Mouse (Mus musculus) Patski (cell line): ENCODE data around the gene Runx3. TPM values are rescaled to one million over a fixed set of nuclear protein-coding genes. Genes with fewer than 3 reads are reported as not detected.

Experiments used
- ATAC-seq: fragments of 100-300 bp; one replicate; pipeline ENCODE4 v1.8.0; 2021
- CTCF ChIA-PET: fragments of 350-600 bp; sonication (Branson Sonifier 250); formaldehyde crosslinking; loops from one replicate; lab custom pipeline; 2022; ENCODE audit warnings: inconsistent platforms; lab: Charles Lee
- POLR2A ChIA-PET: fragments of 350-600 bp; sonication (Branson Sonifier 250); formaldehyde crosslinking; loops from one replicate; lab custom pipeline; 2022; ENCODE audit warnings: antibody characterized with exemption, inconsistent platforms; lab: Charles Lee
- DNase-seq: peaks from one replicate; pipeline ENCODE4 v3.0.0-alpha.2; 2011; ENCODE audit warnings: low read depth, low spot score
- H3K27me3 ChIP-seq: fragments of 371-371 bp; one replicate; pipeline ENCODE4 v1.5.1; 2021
- CTCF ChIP-seq: fragments of 100-300 bp; IDR thresholded peaks from one replicate; pipeline ENCODE4 v1.5.1; 2021
- in situ Hi-C: fragments of 300-500 bp; cut with MboI; formaldehyde crosslinking; loops from 3 replicates; pipeline ENCODE4 v1.11.1; 2018; ENCODE audit warnings: low pct_unique_long_range_greater_than_20kb, mixed read lengths
- polyA plus RNA-seq: library from polyadenylated mRNA; unstranded; gene quantifications from one replicate; pipeline ENCODE4 v1.2.3, GENCODE M21; 2021

Gene Runx3
- polyA plus RNA-seq, 1 experiment from 2014 or later = 8.9 TPM

DNA sequence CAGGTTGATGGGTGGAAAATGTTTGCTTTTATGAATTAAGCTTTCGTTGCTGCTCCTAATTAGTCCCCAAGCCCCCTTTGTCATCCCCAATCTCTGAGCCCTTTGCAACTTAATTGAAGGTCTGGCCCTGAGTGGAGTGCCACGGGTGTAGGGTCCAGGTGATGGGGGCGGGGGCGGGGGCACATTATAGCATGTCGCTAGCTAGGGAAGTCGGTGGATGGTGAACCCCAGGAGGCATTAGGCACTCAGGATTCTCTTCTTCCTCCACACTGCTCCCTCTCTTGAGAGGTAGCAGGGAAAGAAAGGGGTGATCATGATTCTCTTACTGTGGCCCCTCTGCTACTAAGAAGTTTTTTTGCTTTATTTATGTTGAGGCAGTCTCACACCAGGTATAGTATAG lies 36.1 kb downstream of the Runx3 start:
- in situ Hi-C loops = loop anchor here (5.0 kb wide), 1 partner anchor 161 kb away; no protein-coding TSS in a partner anchor
- ChIA-PET POLR2A (interaction anchor here (1.6 kb wide), 1 partner anchor 24 kb away, joined by 4 read pairs; no protein-coding TSS in a partner anchor), CTCF (no interaction called here)
- no peak for DNase-seq
- TF ChIP-seq CTCF = no peak
- no peak for ATAC-seq
- H3K27me3 ChIP-seq = no peaks in the 10 kb centered on the region

DNA sequence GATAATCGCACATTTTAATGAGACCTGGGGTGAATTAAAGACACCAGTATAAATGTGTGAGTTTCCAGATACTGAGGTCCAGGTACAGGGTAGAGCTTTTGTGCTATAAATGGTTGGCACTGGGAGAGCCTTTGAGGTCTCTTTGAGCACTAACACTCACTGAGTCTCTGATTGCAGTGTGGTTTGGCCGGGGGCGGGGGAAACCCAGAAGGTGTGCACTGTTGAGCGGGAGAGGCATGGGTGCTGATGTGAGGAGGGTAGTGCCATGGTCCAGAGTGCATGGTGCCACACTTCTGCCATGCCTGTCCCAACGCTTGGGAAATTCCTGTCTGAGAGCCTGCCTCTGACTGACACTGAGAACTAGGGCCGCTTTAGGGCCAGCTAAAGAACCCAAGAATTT lies 36.9 kb downstream of the Runx3 start:
- ATAC-seq (no peak), DNase-seq (no peak)
- H3K27me3 ChIP-seq = no peaks in the 10 kb centered on the region
- ChIA-PET CTCF (no interaction called here), POLR2A (interaction anchor here (1.6 kb wide), 1 partner anchor 23 kb away, joined by 4 read pairs; no protein-coding TSS in a partner anchor)
- in situ Hi-C loops = loop anchor here (5.0 kb wide), 1 partner anchor 160 kb away; no protein-coding TSS in a partner anchor
- TF ChIP-seq CTCF = no peak

DNA sequence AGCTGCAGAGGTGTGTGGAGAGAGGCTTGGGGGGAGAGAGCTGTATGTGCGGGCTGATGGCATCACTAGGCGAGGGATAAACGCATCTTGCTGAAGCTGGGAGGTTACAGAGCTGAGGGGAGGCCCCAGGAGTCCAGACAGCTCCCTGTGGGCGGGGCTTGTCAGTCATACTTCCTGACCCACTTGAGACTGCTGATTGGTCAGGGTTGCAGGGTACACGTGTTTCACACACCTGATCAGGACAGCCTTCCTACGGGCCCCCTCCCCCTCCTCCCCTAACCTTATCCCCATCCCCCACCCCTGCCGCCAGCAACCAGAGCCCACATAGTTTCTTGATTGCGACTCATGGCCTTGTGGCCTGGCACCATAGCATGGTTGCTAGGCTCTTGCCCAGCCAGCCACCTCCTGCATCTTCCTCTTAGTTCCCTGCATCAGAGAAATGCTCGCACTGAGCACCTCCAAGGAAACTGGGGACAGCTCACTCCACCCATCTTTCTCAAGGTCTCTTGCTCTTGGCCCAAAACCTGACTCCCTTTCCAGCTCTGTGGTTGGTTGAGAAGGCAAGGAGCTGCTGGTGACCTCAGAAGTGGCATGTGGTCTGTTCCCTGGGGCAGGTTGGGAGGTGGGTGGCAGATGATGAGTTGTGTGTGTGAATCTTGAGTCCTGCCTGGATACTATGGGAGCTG lies 38.4 kb downstream of the Runx3 start:
- ATAC-seq (no peak), DNase-seq (no peak)
- POLR2A ChIA-PET = no interaction called here
- TF ChIP-seq CTCF = no peak
- in situ Hi-C loops = loop anchor here (5.0 kb wide), 1 partner anchor 158 kb away; no protein-coding TSS in a partner anchor
- CTCF ChIA-PET = no interaction called here
- H3K27me3 ChIP-seq = no peaks in the 10 kb centered on the region

- no peak for DNase-seq
- H3K27me3 ChIP-seq = no peaks in the 10 kb centered on the region
- TF ChIP-seq CTCF = no peak
- ChIA-PET CTCF (no interaction called here), POLR2A (interaction anchor here (0.6 kb wide), 1 partner anchor 228 kb away, joined by 3 read pairs; no protein-coding TSS in a partner anchor)
- in situ Hi-C loops = loop anchor here (5.0 kb wide), 1 partner anchor 158 kb away; no protein-coding TSS in a partner anchor
- ATAC-seq = no peak
These were observed 39.2 kb downstream of the Runx3 start for GRCm38 (mm10) chr4:135159663-135160062.

DNA sequence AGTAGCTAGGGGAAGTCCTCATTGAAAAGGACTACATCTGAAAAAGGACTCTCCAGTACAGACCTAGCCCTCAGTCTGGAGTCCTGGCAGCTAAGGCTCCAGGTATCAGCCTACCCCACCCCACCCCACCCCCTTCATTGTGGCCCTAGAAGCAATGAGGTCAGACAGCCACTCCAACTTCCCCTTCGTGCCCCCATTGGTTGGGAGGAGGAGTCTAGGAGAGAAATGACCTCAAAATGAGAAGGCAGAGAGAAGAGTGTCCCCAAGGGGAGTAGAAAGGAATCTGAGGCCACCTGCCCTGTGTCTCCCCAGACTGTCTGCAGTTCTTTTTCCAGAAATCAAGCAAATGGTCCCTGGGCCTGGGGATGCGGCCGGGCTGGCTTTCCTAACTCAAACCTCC lies 39.7 kb downstream of the Runx3 start:
- no peak for TF ChIP-seq CTCF
- ATAC-seq (no peak), DNase-seq (no peak)
- in situ Hi-C loops = no loop called here
- H3K27me3 ChIP-seq = no peaks in the 10 kb centered on the region
- CTCF ChIA-PET = no interaction called here
- POLR2A ChIA-PET = no interaction called here

DNA sequence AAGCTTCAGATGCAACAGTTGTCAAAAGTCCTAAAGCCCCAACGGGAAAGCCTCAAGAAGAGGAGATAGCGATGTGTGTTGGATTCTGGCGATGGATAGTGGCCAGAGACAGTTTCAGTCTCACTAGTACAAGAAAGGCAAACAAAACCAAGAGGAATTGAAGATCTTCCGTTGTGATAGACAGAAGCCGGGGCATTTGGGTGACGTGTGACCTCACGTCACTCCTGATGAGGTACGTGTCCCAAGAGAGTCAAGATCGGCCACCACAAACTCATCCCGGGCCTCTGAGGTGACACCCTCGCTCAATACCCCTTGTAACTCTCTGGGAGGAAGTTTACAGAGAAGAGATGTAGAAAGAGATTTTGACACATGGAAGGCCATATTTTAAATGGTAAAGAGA lies 41.0 kb downstream of the Runx3 start:
- H3K27me3 ChIP-seq = no peaks in the 10 kb centered on the region
- ChIA-PET POLR2A (no interaction called here), CTCF (no interaction called here)
- in situ Hi-C loops = no loop called here
- TF ChIP-seq CTCF = no peak
- no peak for ATAC-seq
- DNase-seq = no peak

- DNase-seq = no peak
- no peak for ATAC-seq
- TF ChIP-seq CTCF = no peak
- ChIA-PET CTCF (no interaction called here), POLR2A (no interaction called here)
- in situ Hi-C loops = no loop called here
- no peaks in the 10 kb centered on the region for H3K27me3 ChIP-seq
These were observed 45.3 kb downstream of the Runx3 start for GRCm38 (mm10) chr4:135165761-135166160.

DNA sequence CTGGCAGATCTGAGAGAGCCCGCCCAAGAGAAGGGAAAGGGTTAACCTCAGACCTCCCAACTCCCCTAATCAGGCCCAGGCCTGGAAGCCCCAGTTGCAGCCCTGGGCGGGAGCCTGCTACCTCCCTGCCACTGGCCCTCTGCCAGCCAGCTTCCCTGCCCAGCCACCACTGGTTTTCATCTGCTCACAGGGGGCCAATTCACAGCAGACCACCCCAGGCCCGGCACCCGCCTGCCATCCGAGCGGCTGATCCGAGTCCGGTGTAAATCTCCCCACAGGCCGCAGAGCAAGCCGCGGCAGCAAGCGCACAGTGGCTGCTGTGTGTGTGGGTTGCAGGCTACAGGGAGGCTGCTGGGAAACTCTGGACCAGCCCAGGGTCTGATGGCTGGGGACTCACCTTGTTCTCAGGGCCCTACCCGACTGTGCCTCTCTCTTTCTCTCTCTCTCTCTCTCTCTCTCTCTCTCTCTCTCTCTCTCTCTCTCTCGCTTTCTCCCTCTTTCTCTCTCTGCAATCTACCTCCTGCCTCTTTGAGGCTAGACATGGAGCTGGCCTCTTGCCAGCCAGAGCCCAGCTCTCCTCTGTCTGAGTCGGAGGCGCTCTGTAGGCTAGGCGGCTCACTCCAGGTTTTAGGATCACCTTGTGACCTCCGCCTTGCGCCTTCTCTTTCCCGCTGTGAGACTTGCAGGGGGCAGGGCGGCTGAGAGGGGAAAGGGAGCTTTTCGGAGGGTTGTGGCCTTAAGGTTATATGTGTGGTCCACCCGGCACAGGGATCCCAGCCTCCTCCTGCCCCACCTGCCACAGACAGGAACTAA lies 46.2 kb downstream of the Runx3 start:
- no peak for ATAC-seq
- ChIA-PET POLR2A (interaction anchor here (0.6 kb wide), 1 partner anchor 276 kb away, joined by 3 read pairs; no protein-coding TSS in a partner anchor), CTCF (no interaction called here)
- in situ Hi-C loops = no loop called here
- no peak for DNase-seq
- no peak for TF ChIP-seq CTCF
- H3K27me3 ChIP-seq = no peaks in the 10 kb centered on the region

- DNase-seq = no peak
- ATAC-seq = no peak
- CTCF ChIA-PET = no interaction called here
- in situ Hi-C loops = no loop called here
- no peaks in the 10 kb centered on the region for H3K27me3 ChIP-seq
- no peak for TF ChIP-seq CTCF
- POLR2A ChIA-PET = no interaction called here
These were observed 47.5 kb downstream of the Runx3 start for GRCm38 (mm10) chr4:135167816-135168527.

DNA sequence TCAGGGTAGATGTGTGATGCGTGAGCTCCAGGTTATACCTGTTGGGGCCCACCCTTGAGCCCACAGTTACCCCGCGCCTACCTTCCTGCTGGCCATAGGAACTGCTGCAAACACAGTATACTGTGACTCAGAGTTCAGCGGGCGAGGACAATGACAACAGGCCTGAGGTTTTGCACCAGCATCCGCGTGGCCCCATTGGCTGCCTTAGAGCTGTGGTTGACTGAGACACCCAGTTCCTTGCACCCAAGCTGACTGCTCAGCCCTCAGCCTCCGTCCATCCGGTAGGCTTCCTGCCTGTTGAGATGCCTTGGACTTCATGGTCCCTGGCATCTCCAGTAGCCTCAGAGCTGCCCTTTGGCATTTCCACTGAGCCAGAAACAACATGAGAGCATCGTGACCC lies 48.6 kb downstream of the Runx3 start:
- ChIA-PET CTCF (interaction anchor here (1.1 kb wide), 1 partner anchor 10 kb away, joined by 3 read pairs; no protein-coding TSS in a partner anchor), POLR2A (no interaction called here)
- ATAC-seq (no peak), DNase-seq (no peak)
- no peak for TF ChIP-seq CTCF
- no peaks in the 10 kb centered on the region for H3K27me3 ChIP-seq
- in situ Hi-C loops = no loop called here
